Mouse (Mus musculus) cortical plate, adult 2 months (tissue): ENCODE data around the gene Rpl10a. TPM values are rescaled to one million over a fixed set of nuclear protein-coding genes. Genes with fewer than 3 reads are reported as not detected.
A peak's percentile ranks its signal among the peaks of the same experiment; 100 is the strongest.
"Not testable (repeated sequence)": the region's sequence is repeated elsewhere in the genome, so short reads cannot be mapped to it uniquely, and the experiment has no call there.

Source experiments
- H3K27ac ChIP-seq: fragments of 200-500 bp; 2 replicates; pipeline ENCODE4 v1.5.1; 2012; ENCODE audit warnings: low read length, control low read depth, inconsistent platforms; ENCODE audit not compliant: insufficient read depth
- H3K4me1 ChIP-seq: fragments of 200-500 bp; 2 replicates; pipeline ENCODE4 v1.6.1; 2011; ENCODE audit warnings: low read length; ENCODE audit not compliant: control insufficient read depth, insufficient read depth
- H3K4me3 ChIP-seq: fragments of 200-500 bp; 2 replicates; pipeline ENCODE4 v1.5.1; 2011; ENCODE audit warnings: mild to moderate bottlenecking, low read length, control low read depth; ENCODE audit not compliant: insufficient read depth
- CTCF ChIP-seq: fragments of 200-500 bp; IDR thresholded peaks from 2 replicates; pipeline ENCODE4 v1.5.1; 2011; ENCODE audit warnings: mild to moderate bottlenecking, control low read depth, low read length; ENCODE audit not compliant: insufficient read depth; ENCODE audit errors: extremely low read depth
- POLR2A ChIP-seq: fragments of 200-500 bp; IDR thresholded peaks from 2 replicates; pipeline ENCODE4 v1.6.1; 2011; ENCODE audit warnings: mild to moderate bottlenecking, low read length, control low read depth; ENCODE audit not compliant: insufficient read depth; ENCODE audit errors: extremely low read depth
- polyA plus RNA-seq: library from polyadenylated mRNA; depleted of rRNA; stranded (reverse); fragments of >200 nt; gene quantifications from 2 replicates; pipeline ENCODE4 v1.2.3, GENCODE M21; 2012

The Rpl10a gene
- polyA plus RNA-seq, 1 experiment = 705 TPM

DNA sequence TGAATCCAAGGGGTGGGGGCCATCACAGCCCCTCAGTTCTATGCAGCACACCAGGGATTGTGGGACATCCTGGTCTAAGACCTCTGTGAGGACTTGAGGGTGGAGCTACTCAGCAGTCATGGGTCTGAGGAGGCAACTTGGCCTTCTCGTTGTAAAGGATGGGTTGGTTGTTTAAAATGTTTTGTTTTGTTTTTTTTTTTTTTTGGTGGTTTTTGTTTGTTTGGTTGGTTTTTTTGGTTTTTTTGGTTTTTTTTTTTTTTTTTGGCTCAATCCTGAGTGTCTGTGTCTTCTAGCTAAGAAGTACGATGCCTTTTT, 1.9 kb downstream of the Rpl10a start:
- H3K4me3 ChIP-seq = no peak overlapping the region
- no peak overlapping the region for H3K27ac ChIP-seq
- peaks cover 6% of the 10 kb centered on the region for H3K4me1 ChIP-seq
- no peak for TF ChIP-seq CTCF
- TF ChIP-seq POLR2A = no peak

DNA sequence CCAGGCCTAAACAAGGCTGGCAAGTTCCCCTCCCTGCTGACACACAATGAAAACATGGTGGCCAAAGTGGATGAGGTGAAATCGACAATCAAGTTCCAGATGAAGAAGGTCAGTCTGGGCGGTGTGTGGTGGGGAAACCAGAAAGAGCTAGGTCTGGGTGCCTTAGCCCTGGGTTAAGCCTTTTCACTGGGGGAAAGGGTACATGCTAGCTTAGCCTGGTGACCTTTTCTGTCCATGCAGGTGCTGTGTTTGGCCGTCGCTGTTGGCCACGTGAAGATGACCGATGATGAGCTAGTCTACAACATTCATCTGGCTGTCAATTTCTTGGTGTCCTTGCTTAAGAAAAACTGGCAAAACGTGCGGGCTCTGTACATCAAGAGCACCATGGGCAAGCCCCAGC, 2.3 kb downstream of the Rpl10a start:
- not testable (repeated sequence) for H3K27ac ChIP-seq, H3K4me3 ChIP-seq, H3K4me1 ChIP-seq

GRCm38 (mm10) chr17:28331241-28332112, 3.2 kb downstream of the Rpl10a start:
- Histone ChIP-seq H3K4me1 (peaks cover 6% of the 10 kb centered on the region), H3K4me3 (no peak overlapping the region), H3K27ac (no peak overlapping the region)
- TF ChIP-seq CTCF (no peak), POLR2A (0 out of 2 replicates have a peak, but pooled peaks have one; percentile 21)

DNA sequence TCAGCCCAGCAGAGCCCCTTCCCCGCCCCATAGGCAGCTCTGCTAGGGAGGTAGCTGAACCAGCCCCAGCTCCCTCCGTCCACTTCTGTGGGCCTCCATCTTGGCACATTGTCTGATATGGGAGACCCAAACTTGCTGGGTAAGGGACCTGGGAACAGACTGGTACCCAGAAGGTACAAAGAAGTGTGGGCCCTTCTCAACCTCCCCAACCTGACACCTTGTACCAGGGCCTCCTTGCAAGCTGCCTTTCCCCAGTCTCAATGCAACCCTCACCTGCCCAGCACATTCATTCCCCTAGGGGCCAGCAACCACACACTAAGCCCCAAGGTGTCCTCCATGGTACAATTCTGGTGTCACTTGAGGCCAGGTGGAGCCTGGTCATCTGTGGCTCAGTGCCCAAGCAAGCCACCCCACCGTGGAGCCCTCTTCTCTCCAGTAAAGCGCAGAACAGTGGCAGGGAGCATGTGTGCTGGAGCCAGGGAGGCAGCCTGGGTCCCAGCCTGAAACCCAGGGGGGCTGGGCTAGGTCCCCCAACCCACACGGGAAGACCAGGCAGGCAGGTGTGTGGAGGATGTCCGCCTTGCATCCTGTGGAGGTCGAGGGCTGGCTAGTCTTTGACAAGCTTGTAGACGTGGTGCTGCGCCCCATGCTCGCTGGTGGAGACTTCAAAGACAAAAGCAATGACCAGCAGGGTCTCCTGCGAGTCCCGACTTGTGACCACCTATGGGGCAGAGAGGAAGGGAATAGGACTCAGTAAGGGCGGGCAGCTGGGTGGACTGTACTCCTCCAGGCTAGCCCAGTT, 4.0 kb downstream of the Rpl10a start:
- H3K4me1 ChIP-seq = peaks cover 6% of the 10 kb centered on the region
- H3K27ac ChIP-seq = no peak overlapping the region
- H3K4me3 ChIP-seq = no peak overlapping the region
- TF ChIP-seq CTCF (no peak), POLR2A (no peak)

DNA sequence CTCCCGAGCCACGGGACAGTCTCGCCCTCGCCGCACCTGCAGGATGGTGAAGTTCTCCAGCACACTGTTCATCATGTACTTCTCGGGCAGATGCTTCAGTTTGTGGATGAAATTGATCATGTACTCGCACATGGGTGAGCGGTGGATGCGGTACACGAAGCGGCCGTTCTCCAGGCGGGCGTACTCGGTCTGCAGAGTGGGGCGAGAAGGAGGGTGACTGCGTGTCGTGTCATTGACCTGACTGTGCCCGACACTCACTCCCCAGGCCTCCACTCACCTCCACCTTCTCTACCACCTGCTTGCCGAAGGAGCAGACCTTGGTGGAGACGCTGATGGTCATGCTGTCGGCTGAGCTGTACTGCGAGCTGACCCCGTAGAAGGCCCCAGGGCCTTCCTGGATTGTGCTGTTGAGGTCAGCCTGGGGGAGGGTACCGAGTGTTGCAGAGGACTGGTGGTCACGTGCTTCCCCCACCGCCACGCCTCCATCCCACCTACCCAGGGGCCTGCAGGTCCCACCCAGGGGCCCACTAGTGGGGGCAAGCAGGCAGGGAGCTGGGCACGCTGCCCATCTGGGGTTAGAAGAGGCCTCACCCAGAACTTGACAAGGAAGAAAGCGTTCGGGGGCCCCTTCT, 4.8 kb downstream of the Rpl10a start:
- Histone ChIP-seq H3K27ac (no peak overlapping the region), H3K4me1 (peaks cover 2% of the 10 kb centered on the region), H3K4me3 (no peak overlapping the region)
- TF ChIP-seq CTCF (no peak), POLR2A (no peak)

DNA sequence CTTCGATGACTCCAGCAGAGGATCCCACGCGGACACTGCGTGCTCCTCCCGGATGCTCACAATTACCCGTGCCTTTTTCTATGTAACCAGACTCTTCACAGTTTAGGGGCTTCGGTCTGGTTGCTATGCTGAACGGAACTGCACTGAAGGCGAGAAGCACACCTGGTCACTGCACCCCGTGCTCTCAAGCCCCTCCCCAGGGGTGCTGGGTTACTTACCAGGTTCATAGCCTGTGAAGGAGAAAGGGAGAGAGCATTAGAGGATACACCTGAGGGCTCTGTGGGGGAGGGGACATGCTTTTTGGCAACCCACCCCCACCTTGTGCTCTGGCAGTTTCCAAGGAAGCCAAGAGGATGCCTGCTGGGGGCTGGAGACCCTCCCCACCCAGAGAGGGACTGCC, 7.0 kb downstream of the Rpl10a start:
- no peak for TF ChIP-seq CTCF
- TF ChIP-seq POLR2A = no peak
- Histone ChIP-seq H3K4me3 (no peak overlapping the region), H3K4me1 (peaks cover 2% of the 10 kb centered on the region), H3K27ac (no peak overlapping the region)

DNA sequence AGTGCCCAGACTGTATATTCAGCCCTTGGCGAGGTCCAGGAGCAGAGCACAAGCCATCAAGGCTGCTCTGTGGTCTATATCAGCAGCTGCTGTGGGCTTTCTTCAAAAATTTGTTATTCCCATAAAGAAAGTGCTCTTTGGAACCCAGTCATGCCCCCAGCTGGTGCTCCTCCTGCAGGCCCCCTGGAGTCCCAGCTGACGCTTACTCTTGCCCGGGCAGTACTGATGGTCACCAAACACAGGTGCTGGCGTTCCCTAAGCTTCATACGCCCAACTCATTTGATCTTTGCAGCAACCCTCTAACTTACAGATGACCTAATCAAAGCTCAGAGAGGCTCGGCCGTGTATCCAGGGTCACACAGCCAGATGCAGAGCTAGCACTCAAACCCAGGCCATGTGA, 9.3 kb downstream of the Rpl10a start:
- H3K27ac ChIP-seq = no peak overlapping the region
- no peak overlapping the region for H3K4me3 ChIP-seq
- H3K4me1 ChIP-seq = peaks cover 2% of the 10 kb centered on the region
- TF ChIP-seq CTCF (no peak), POLR2A (no peak)

- no peaks in the 10 kb centered on the region for H3K4me1 ChIP-seq
- no peak overlapping the region for H3K27ac ChIP-seq
- no peak for TF ChIP-seq CTCF
- H3K4me3 ChIP-seq = no peak overlapping the region
Measured at GRCm38 (mm10) chr17:28340578-28340977, 12.3 kb downstream of the Rpl10a start.

DNA sequence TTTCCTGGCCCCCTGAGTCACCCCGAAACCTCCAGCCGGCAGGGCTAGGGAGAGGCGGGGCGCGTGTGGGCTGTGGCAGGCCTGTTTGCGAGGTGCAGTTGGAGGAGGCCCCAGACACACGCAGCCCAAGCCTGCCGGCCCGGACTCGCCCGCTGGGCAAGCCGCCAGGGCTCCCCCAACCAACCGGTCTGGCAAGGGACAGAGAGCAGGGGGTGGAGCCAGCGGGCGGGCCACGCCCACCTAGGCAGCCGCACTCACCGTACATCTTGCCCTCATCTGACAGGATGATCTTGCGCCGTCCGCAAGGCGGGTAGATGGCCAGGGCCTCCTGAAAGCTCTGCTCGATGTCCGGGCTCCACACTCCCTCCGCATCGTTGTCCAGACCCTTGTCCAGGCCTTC, 12.8 kb downstream of the Rpl10a start:
- Histone ChIP-seq H3K4me3 (no peak overlapping the region), H3K4me1 (no peaks in the 10 kb centered on the region), H3K27ac (no peak overlapping the region)
- TF ChIP-seq CTCF (no peak), POLR2A (no peak)

DNA sequence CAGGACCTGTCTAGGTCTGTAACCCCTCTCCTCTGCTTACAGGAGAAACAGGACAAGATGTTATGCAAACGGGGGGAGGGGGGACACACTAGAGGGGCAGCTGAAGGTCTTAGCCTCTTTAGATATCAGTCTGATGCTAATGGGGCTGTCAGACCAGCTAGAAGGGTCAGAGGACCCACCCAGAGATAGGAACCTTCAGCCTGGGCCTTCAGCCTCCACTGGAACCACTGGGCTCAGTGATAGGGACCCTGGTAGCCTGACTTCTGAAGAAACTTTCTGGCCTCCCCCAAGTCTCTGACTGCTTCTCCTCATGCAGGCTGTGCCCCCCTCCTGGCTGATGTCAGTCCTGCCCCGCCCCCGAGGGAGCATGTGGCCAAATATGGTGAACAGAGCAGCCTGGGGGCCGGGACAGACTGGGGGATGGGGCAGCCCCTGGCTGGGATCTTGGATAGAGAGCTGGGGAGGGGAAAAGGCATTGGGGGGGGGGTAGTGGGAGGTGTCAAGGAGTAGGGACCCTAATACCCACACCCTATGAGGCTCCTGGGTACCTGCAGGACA, 15.9 kb downstream of the Rpl10a start:
- H3K27ac ChIP-seq = no peak overlapping the region
- TF ChIP-seq POLR2A (no peak), CTCF (no peak)
- H3K4me1 ChIP-seq = no peaks in the 10 kb centered on the region
- H3K4me3 ChIP-seq = no peak overlapping the region
